Mouse (Mus musculus) heart, adult 2 months (tissue): ENCODE measurements around the gene Teddm2. TPM values are rescaled to one million over a fixed set of nuclear protein-coding genes. Genes with fewer than 3 reads are reported as not detected.

Experiments used
- DNase-seq, 2 experiments: peaks; one replicate each; pipeline ENCODE4 v3.0.0; 2021
- H3K27ac ChIP-seq: fragments of 200-600 bp; 2 replicates; pipeline ENCODE4 v1.8.1; 2022
- H3K27me3 ChIP-seq: fragments of 200-500 bp; 2 replicates; pipeline ENCODE4 v1.6.1; 2012; ENCODE audit warnings: mild to moderate bottlenecking, low read length, inconsistent platforms, mixed read lengths; ENCODE audit not compliant: control insufficient read depth, insufficient read depth
- H3K36me3 ChIP-seq: fragments of 200-500 bp; 2 replicates; pipeline ENCODE4 v1.6.1; 2012; ENCODE audit warnings: low read length, inconsistent platforms; ENCODE audit not compliant: control insufficient read depth, insufficient read depth
- H3K4me1 ChIP-seq: fragments of 200-500 bp; 2 replicates; pipeline ENCODE4 v1.6.1; 2011; ENCODE audit warnings: low read length; ENCODE audit not compliant: control insufficient read depth, insufficient read depth
- H3K4me3 ChIP-seq: fragments of 200-600 bp; 2 replicates; pipeline ENCODE4 v1.8.1; 2022
- H3K79me2 ChIP-seq: fragments of 200-500 bp; replicated peaks from 2 replicates; pipeline ENCODE4 v1.6.1; 2012; ENCODE audit warnings: mild to moderate bottlenecking, inconsistent platforms, low read length, moderate library complexity, mixed read lengths; ENCODE audit not compliant: control insufficient read depth, insufficient read depth
- H3K9ac ChIP-seq: fragments of 200-500 bp; 2 replicates; pipeline ENCODE4 v1.6.1; 2012; ENCODE audit warnings: low read depth, mild to moderate bottlenecking, control low read depth, inconsistent platforms, low read length, mixed read lengths
- CTCF ChIP-seq: fragments of 200-600 bp; IDR thresholded peaks from 2 replicates; pipeline ENCODE4 v1.8.1; 2022; ENCODE audit warnings: antibody characterized with exemption, mild to moderate bottlenecking, moderate library complexity
- EP300 ChIP-seq: fragments of 200-500 bp; IDR thresholded peaks from 2 replicates; pipeline ENCODE4 v1.6.1; 2011; ENCODE audit warnings: low read depth, low read length, control low read depth; ENCODE audit not compliant: insufficient read depth
- POLR2A ChIP-seq: fragments of 200-500 bp; IDR thresholded peaks from 2 replicates; pipeline ENCODE4 v1.6.1; 2011; ENCODE audit warnings: mild to moderate bottlenecking, low read depth, low read length, control low read depth; ENCODE audit not compliant: insufficient read depth
- WGBS: fragments of 180-500 bp; shearing (Covaris S2); methylation state at CpG from one replicate; pipeline ENCODE4 v1.1.7; 2018; 5-methylcytosine and 5-hydroxymethylcytosine counted together
- intact Hi-C: fragments of 180-260 bp; cut with DNase I; formaldehyde crosslinking; loops from one replicate; pipeline ENCODE4 v1.15.1; 2025
- polyA plus RNA-seq: library from polyadenylated mRNA; depleted of rRNA; stranded (reverse); fragments of >200 nt; gene quantifications from 2 replicates; pipeline ENCODE4 v1.2.3, GENCODE M21; 2012
- total RNA-seq, 2 experiments: library from RNA; stranded (reverse); gene quantifications; 2 replicates each; pipeline ENCODE4 v1.2.3; 2021

The Teddm2 gene
- total and polyA plus RNA-seq, 3 experiments = 0.49 to 0.91 (median 0.91) TPM

GRCm38 (mm10) chr1:153918521-153919206, 18.6 kb upstream of the Teddm2 start:
- peaks cover 2% of the 10 kb centered on the region; the same call in 1 of the 2 replicates for H3K36me3 ChIP-seq
- peak overlapping the region; percentile 78 for H3K27ac ChIP-seq
- no peaks in the 10 kb centered on the region for H3K27me3 ChIP-seq
- H3K79me2 ChIP-seq = no peaks in the 10 kb centered on the region
- TF ChIP-seq CTCF = no peak
- 0 out of 2 replicates have a peak, but pooled peaks have one; percentile 31 for TF ChIP-seq EP300
- no peak for TF ChIP-seq POLR2A
- intact Hi-C loops = no loop called here
- no peak overlapping the region for H3K4me3 ChIP-seq
- WGBS = 62% methylated on average over 3 of the region's 3 CpGs
- no peak for DNase-seq
- no peak overlapping the region for H3K9ac ChIP-seq
- peaks cover 10% of the 10 kb centered on the region for H3K4me1 ChIP-seq

GRCm38 (mm10) chr1:153913869-153914268, 13.8 kb upstream of the Teddm2 start:
- no peaks in the 10 kb centered on the region for H3K27me3 ChIP-seq
- no peak for TF ChIP-seq EP300
- H3K4me3 ChIP-seq = no peak overlapping the region
- peak overlapping the region; percentile 4; the same call in 1 of the 2 replicates for H3K27ac ChIP-seq
- intact Hi-C loops = no loop called here
- H3K9ac ChIP-seq = no peak overlapping the region
- DNase-seq = no peak
- peaks cover 7% of the 10 kb centered on the region for H3K4me1 ChIP-seq
- H3K79me2 ChIP-seq = no peaks in the 10 kb centered on the region
- WGBS = 51% methylated on average over 3 of the region's 3 CpGs
- H3K36me3 ChIP-seq = peaks cover 10% of the 10 kb centered on the region

GRCm38 (mm10) chr1:153911276-153911795, 11.3 kb upstream of the Teddm2 start:
- H3K9ac ChIP-seq = no peak overlapping the region
- no peak overlapping the region for H3K4me3 ChIP-seq
- H3K4me1 ChIP-seq = peaks cover 8% of the 10 kb centered on the region
- H3K27me3 ChIP-seq = no peaks in the 10 kb centered on the region
- no peak for TF ChIP-seq CTCF
- no peak for TF ChIP-seq EP300
- TF ChIP-seq POLR2A = no peak
- no peaks in the 10 kb centered on the region for H3K79me2 ChIP-seq
- 90% methylated on average over 6 of the region's 6 CpGs for WGBS
- H3K27ac ChIP-seq = no peak overlapping the region
- DNase-seq = no peak
- intact Hi-C loops = no loop called here
- peaks cover 22% of the 10 kb centered on the region for H3K36me3 ChIP-seq

GRCm38 (mm10) chr1:153910423-153910822, 10.4 kb upstream of the Teddm2 start:
- no peaks in the 10 kb centered on the region for H3K27me3 ChIP-seq
- DNase-seq = no peak
- no peak overlapping the region for H3K27ac ChIP-seq
- intact Hi-C loops = no loop called here
- no peaks in the 10 kb centered on the region for H3K79me2 ChIP-seq
- H3K9ac ChIP-seq = no peak overlapping the region
- peaks cover 26% of the 10 kb centered on the region for H3K36me3 ChIP-seq
- H3K4me1 ChIP-seq = peaks cover 8% of the 10 kb centered on the region
- H3K4me3 ChIP-seq = no peak overlapping the region
- WGBS = 76% methylated on average over 5 of the region's 5 CpGs
- TF ChIP-seq EP300 (no peak), POLR2A (no peak), CTCF (no peak)

- Histone ChIP-seq H3K4me3 (no peak overlapping the region), H3K79me2 (no peaks in the 10 kb centered on the region), H3K4me1 (peaks cover 11% of the 10 kb centered on the region), H3K9ac (no peak overlapping the region), H3K27me3 (no peaks in the 10 kb centered on the region), H3K36me3 (peaks cover 31% of the 10 kb centered on the region), H3K27ac (no peak overlapping the region)
- WGBS = 68% methylated on average over 9 of the region's 9 CpGs
- no peak for DNase-seq
- intact Hi-C loops = no loop called here
- TF ChIP-seq CTCF (no peak), POLR2A (peak; percentile 42; the same call in 1 of the 2 replicates), EP300 (0 out of 2 replicates have a peak, but pooled peaks have one; percentile 30)
Observed at GRCm38 (mm10) chr1:153909963-153910291, 9.9 kb upstream of the Teddm2 start.

GRCm38 (mm10) chr1:153909213-153909962, 9.4 kb upstream of the Teddm2 start:
- intact Hi-C loops = no loop called here
- no peak overlapping the region for H3K9ac ChIP-seq
- no peak for DNase-seq
- H3K27me3 ChIP-seq = no peaks in the 10 kb centered on the region
- TF ChIP-seq EP300 = no peak
- no peak for TF ChIP-seq CTCF
- no peak for TF ChIP-seq POLR2A
- no peak overlapping the region for H3K27ac ChIP-seq
- H3K79me2 ChIP-seq = no peaks in the 10 kb centered on the region
- WGBS = 70% methylated on average over 10 of the region's 10 CpGs
- peaks cover 36% of the 10 kb centered on the region for H3K36me3 ChIP-seq
- H3K4me1 ChIP-seq = peaks cover 12% of the 10 kb centered on the region
- no peak overlapping the region for H3K4me3 ChIP-seq
